Mouse (Mus musculus) liver, embryonic 14.5 days (tissue): ENCODE measurements around the gene Myl9. TPM values are rescaled to one million over a fixed set of nuclear protein-coding genes. Genes with fewer than 3 reads are reported as not detected.

ENCODE experiments used
- ATAC-seq: fragments of 200-750 bp; cut with Nextera tagmentation; 2 replicates; pipeline ENCODE4 v1.8.0; 2017; ENCODE audit warnings: moderate number of reproducible peaks, mild to moderate bottlenecking, moderate library complexity; ENCODE audit not compliant: insufficient read depth
- DNase-seq, 3 experiments: peaks; one replicate each; pipeline ENCODE4 v3.0.0-alpha.2; 2012 to 2013; ENCODE audit warnings: low read depth in 3 of 3, low spot score in 3 of 3
- H3K27ac ChIP-seq: fragments of 300-500 bp; sonication (generic); 2 replicates; pipeline ENCODE4 v1.5.1; 2014; ENCODE audit warnings: moderate library complexity, mild to moderate bottlenecking, control low read depth, inconsistent platforms
- H3K27me3 ChIP-seq: fragments of 300-500 bp; sonication (generic); 2 replicates; pipeline ENCODE4 v1.6.1; 2014; ENCODE audit warnings: mild to moderate bottlenecking, low read length, moderate library complexity; ENCODE audit not compliant: control insufficient read depth, insufficient read depth
- H3K36me3 ChIP-seq: fragments of 300-500 bp; sonication (generic); replicated peaks from 2 replicates; pipeline ENCODE4 v1.6.1; 2014; ENCODE audit warnings: low read depth; ENCODE audit not compliant: control insufficient read depth, insufficient read depth
- H3K4me1 ChIP-seq, 2 experiments: fragments of 200-500 bp in 1 of 2; fragments of 300-500 bp in 1 of 2; sonication (generic) in 1 of 2; replicated peaks; 2 replicates each; pipeline ENCODE4 v1.6.1; 2012 to 2014; ENCODE audit warnings: antibody characterized with exemption in 1 of 2, inconsistent platforms in 1 of 2, low read length in 1 of 2; ENCODE audit not compliant: control insufficient read depth in 2 of 2, insufficient read depth in 2 of 2
- H3K4me2 ChIP-seq: fragments of 300-500 bp; sonication (generic); 2 replicates; pipeline ENCODE4 v1.6.1; 2014; ENCODE audit warnings: low read depth, mild to moderate bottlenecking, control low read depth, moderate library complexity
- H3K4me3 ChIP-seq, 2 experiments: fragments of 200-500 bp in 1 of 2; fragments of 300-500 bp in 1 of 2; sonication (generic) in 1 of 2; 2 replicates each; pipeline ENCODE4 v1.5.1; 2012 to 2014; ENCODE audit warnings: low read depth in 2 of 2, low read length in 2 of 2, mild to moderate bottlenecking in 2 of 2, control low read depth in 1 of 2, inconsistent platforms in 1 of 2, moderate library complexity in 1 of 2; ENCODE audit not compliant: insufficient read depth in 1 of 2
- H3K9ac ChIP-seq: fragments of 300-500 bp; sonication (generic); replicated peaks from 2 replicates; pipeline ENCODE4 v1.6.1; 2014; ENCODE audit warnings: mild to moderate bottlenecking, control low read depth, moderate library complexity
- H3K9me3 ChIP-seq: fragments of 300-500 bp; sonication (generic); 2 replicates; pipeline ENCODE4 v1.6.1; 2016; ENCODE audit warnings: low read length, mixed read lengths; ENCODE audit not compliant: control insufficient read depth
- CTCF ChIP-seq: IDR thresholded peaks from 2 replicates; pipeline ENCODE4 v1.5.1; 2016; ENCODE audit warnings: antibody characterized with exemption, low read depth, control low read depth
- EP300 ChIP-seq: IDR thresholded peaks from 2 replicates; pipeline ENCODE4 v1.6.1; 2016; ENCODE audit warnings: antibody characterized with exemption, low read depth
- WGBS: fragments of 180-500 bp; shearing (Covaris S2); extraction: QIAGEN DNeasy Blood & Tissue Kit; methylation state at CpG from one replicate; pipeline ENCODE4 v1.1.7; 2014; ENCODE audit not compliant: insufficient replicate concordance; 5-methylcytosine and 5-hydroxymethylcytosine counted together
- polyA plus RNA-seq, 2 experiments: library from polyadenylated mRNA; depleted of rRNA in 1 of 2; stranded (reverse) in 1 of 2; unstranded in 1 of 2; fragments of >200 nt; fragmentation: Nextera tagmentation in 1 of 2; extraction: Ambion mirVana in 1 of 2; gene quantifications; 2 replicates each; pipeline versions ENCODE4 v1.2.1 to v1.2.3; 2012 to 2014

Myl9 gene
- polyA plus RNA-seq, 2 experiments: 25.2 to 44.4 TPM

- no peaks in the 10 kb centered on the region for H3K27me3 ChIP-seq
- H3K9me3 ChIP-seq: no peaks in the 10 kb centered on the region
- WGBS: 58% methylated on average over 5 of the region's 5 CpGs
- no peak for TF ChIP-seq EP300
- no peak for TF ChIP-seq CTCF
- H3K4me1 ChIP-seq: peaks cover 0 to 2% of the 10 kb centered on the region in 2 experiments; a peak in 1 of 4 replicates
- DNase-seq (no peak), ATAC-seq (no peak)
- H3K36me3 ChIP-seq: no peaks in the 10 kb centered on the region
- H3K4me2 ChIP-seq: no peak overlapping the region
- H3K9ac ChIP-seq: no peak overlapping the region
- H3K4me3 ChIP-seq: no peak overlapping the region
- no peak overlapping the region for H3K27ac ChIP-seq
These were observed 36.3 kb downstream of the Myl9 start for GRCm38 (mm10) chr2:156811556-156811955.

- no peak for ATAC-seq
- Histone ChIP-seq H3K9ac (no peak overlapping the region), H3K4me1 (peaks cover 0 to 2% of the 10 kb centered on the region in 2 experiments; a peak in 1 of 4 replicates), H3K4me3 (no peak overlapping the region), H3K9me3 (no peaks in the 10 kb centered on the region), H3K36me3 (no peaks in the 10 kb centered on the region), H3K27ac (no peak overlapping the region), H3K27me3 (no peaks in the 10 kb centered on the region), H3K4me2 (no peak overlapping the region)
- 27% methylated on average over 8 of the region's 8 CpGs for WGBS
- no peak for TF ChIP-seq EP300
- TF ChIP-seq CTCF: no peak
- no peak for DNase-seq
These were observed 39.2 kb downstream of the Myl9 start for GRCm38 (mm10) chr2:156814344-156814801.

- Histone ChIP-seq H3K9me3 (no peaks in the 10 kb centered on the region), H3K4me3 (no peak overlapping the region), H3K27me3 (no peaks in the 10 kb centered on the region), H3K9ac (no peak overlapping the region), H3K4me1 (peaks cover 0 to 2% of the 10 kb centered on the region in 2 experiments; a peak in 1 of 4 replicates), H3K4me2 (no peak overlapping the region), H3K27ac (no peak overlapping the region), H3K36me3 (no peaks in the 10 kb centered on the region)
- TF ChIP-seq CTCF (no peak), EP300 (no peak)
- WGBS: 20% methylated on average over 5 of the region's 5 CpGs
- ATAC-seq (no peak), DNase-seq (no peak)
These were observed 39.7 kb downstream of the Myl9 start for GRCm38 (mm10) chr2:156814893-156815292.

- WGBS: 72% methylated on average over 3 of the region's 3 CpGs
- ATAC-seq (no peak), DNase-seq (no peak)
- Histone ChIP-seq H3K27ac (no peak overlapping the region), H3K9ac (no peak overlapping the region), H3K4me2 (no peak overlapping the region), H3K9me3 (no peaks in the 10 kb centered on the region), H3K4me1 (peaks cover 0 to 2% of the 10 kb centered on the region in 2 experiments; a peak in 1 of 4 replicates), H3K4me3 (no peak overlapping the region), H3K27me3 (no peaks in the 10 kb centered on the region), H3K36me3 (no peaks in the 10 kb centered on the region)
- TF ChIP-seq CTCF: no peak
These were observed 40.2 kb downstream of the Myl9 start for GRCm38 (mm10) chr2:156815412-156815811.

- ATAC-seq: no peak
- peaks cover 0 to 2% of the 10 kb centered on the region in 2 experiments; a peak in 1 of 4 replicates for H3K4me1 ChIP-seq
- no peaks in the 10 kb centered on the region for H3K36me3 ChIP-seq
- no peak overlapping the region for H3K27ac ChIP-seq
- whole genome bisulfite sequencing: 53% methylated on average over 1 of the region's 1 CpGs
- no peak overlapping the region for H3K9ac ChIP-seq
- no peak for DNase-seq
- no peaks in the 10 kb centered on the region for H3K9me3 ChIP-seq
- TF ChIP-seq EP300 (no peak), CTCF (no peak)
- no peak overlapping the region for H3K4me3 ChIP-seq
- H3K4me2 ChIP-seq: no peak overlapping the region
- no peaks in the 10 kb centered on the region for H3K27me3 ChIP-seq
These were observed 40.9 kb downstream of the Myl9 start for GRCm38 (mm10) chr2:156816116-156816515.
